Mouse (Mus musculus): ENCODE results near the gene Tsc22d3. TPM values are rescaled to one million over a fixed set of nuclear protein-coding genes. Genes with fewer than 3 reads are reported as not detected.

Tsc22d3 gene
- 10 to 100 TPM; 78.5 to 97.3 TPM for total RNA-seq (2021)
- long read RNA-seq, experiment 1, transcript Tsc22d3-201 (3 exons, 1,974 nt): major isoform, 183 of 282 reads
- long read RNA-seq, experiment 1, transcript Tsc22d3-202 (3 exons, 1,790 nt): minor isoform, 66 of 282 reads
- long read RNA-seq, experiment 1, partial matches to known transcripts: 11 of 282 reads
- long read RNA-seq, experiment 1, other reads (novel, unspliced or antisense): 17 of 282 reads
- long read RNA-seq, experiment 2, transcript Tsc22d3-201 (3 exons, 1,974 nt): minor isoform, 42 of 112 reads
- long read RNA-seq, experiment 2, transcript Tsc22d3-202 (3 exons, 1,790 nt): major isoform, 49 of 112 reads
- long read RNA-seq, experiment 2, partial matches to known transcripts: 1 of 112 reads
- long read RNA-seq, experiment 2, other reads (novel, unspliced or antisense): 20 of 112 reads

DNA sequence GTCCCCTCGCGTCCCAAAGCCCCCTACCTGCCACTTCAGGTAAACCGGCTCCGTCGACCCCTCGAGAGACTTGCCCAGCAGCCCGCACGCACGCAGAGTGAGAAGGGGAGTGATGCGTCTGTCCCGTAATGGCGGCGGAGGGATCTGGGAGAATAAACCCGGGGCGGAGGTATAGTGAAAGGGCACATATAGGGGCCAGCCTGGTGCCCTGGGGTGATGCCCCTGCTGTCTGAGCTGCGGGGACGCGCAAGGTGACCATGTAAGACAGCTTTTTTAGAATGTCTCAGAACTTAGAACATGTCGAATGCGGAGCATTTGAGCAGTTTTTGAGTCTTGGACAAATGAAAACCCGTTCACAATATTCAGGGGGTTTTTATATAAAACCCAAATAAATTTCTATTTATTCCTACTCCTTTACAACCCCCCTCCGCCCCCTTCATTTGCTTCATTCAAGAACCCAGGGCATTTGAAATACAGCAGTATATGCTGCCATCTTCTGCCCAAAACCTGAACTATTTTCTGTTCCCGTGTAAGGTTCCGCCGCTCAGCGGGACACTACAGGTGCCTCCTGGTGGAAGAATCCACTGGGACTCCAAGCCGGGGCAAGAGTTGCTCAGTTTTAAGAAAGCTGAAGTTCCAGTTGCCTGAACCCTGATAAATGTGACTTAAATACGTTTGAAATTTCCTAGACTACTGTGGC, at the start of gene Tsc22d3:
Gene Tsc22d3, minus strand, starts transcription at position 250 of the 700 bp plus-strand sequence.
- peak; percentile 42 to 56 for DNase-seq (ENCODE audit: low spot score in 2 of 2)

DNA sequence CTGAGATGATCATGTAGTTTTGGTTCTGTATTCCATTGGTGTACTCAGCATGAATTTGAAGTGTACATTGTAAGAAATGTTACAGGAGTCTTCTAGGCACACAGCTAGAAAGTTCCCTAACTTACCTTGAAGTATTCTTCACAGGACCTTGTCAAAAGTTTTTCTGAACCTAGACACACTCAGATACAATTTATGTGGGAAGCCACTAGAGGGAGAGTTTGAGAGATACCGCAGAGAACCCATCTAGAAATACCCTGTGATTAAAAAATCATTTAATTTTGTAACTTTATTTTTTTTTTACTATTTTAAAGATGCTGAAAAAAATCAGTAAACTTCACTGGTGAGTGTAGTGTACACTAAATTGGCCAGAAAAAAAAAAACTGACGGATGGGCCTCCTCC, 39.1 kb upstream of the Tsc22d3 start:
- no peak for DNase-seq (ENCODE audit: low spot score in 2 of 2)

DNA sequence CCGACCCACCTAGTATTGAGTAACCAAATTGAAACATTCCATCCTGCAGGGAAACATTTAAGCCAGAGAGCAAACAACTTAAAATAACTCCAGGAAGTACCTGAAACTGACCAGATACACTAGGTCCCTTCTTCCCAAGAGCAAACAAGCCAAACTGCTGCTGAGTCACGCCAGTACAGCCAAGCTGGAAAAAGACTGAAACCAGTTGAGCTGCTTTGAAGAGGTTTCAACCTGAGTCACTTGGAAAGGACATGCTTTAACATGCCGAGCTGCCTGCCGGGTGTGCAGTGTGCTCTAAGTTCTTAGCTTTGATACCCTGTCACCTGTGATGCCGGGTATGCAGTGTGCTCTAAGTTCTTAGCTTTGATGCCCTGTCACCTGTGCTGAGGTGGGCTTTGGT, 37.6 kb upstream of the Tsc22d3 start:
- DNase-seq (ENCODE audit: low spot score in 2 of 2): no peak

DNA sequence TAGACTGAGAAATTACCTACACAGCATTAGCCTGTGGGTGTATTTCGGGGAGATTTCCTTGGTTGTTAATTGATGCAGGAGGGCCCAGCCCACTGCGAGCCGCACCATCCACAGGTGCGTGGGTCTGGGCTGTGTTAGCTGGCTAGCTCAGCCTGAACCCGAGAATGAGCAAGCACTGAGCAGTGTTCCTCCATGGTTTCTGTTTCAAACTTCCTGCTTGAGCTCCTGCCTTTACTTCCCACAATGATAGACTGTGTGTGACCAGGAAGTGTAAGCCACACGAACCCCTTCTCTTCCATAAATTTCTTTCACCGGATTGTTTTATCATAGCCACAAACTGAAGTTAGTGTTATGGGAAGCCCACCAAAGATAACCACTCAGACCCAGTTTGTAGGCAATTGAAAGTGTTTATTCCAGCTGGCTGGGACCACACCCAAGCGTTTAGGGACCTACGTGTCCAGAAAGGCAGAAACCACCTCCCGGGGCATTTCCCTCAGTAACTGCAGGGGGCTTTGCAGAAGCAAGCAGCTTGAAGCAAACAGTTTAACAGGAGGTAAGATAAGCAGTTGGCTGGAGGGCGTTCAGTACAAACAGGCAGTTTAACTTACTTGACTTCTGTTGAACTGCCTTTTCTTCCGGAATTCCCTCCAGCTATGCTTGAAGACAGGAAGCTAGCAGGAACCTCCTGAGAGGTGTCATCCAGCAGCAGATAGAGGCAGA, 24.6 kb upstream of the Tsc22d3 start:
- no peak for DNase-seq (ENCODE audit: low spot score in 2 of 2)

DNA sequence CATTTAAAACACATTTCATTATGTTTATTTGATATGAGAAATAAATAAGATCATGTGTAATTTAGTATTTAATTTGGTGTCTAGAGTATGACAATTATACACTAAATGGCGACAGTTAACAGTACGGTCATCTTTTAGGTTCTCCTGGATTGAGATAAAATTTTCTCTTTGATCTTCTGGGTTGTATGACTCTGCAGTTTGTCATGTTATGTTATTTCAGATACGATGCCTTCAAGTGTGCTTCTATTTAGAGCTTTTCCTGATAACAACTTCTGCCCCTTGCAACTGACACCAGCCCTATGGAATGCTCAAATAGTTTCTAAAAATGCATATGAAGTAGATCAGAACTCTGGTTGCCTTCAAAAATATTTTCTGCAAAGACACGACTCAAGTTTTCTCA, 9.5 kb upstream of the Tsc22d3 start:
- no peak for DNase-seq (ENCODE audit: low spot score in 2 of 2)

DNA sequence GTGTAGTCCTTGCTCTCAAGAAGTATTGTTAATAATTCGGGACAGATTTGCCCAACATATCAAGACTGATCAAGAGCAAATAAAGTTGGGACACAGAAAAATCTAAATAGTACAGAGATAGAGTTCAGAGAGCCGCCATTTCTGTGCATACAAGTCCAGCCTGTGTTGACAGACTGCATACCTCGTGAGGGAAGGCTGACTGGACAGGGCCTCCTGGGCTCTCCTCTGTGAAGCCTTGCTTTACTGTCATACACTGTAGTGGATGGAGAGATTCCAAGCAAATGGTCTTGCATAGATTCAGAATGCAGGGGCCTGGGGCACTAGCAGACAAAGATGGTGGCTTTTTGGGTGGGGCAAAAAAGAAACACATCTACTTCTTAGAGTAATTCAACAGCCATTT, 1.4 kb upstream of the Tsc22d3 start:
- DNase-seq (ENCODE audit: low spot score in 2 of 2): no peak

DNA sequence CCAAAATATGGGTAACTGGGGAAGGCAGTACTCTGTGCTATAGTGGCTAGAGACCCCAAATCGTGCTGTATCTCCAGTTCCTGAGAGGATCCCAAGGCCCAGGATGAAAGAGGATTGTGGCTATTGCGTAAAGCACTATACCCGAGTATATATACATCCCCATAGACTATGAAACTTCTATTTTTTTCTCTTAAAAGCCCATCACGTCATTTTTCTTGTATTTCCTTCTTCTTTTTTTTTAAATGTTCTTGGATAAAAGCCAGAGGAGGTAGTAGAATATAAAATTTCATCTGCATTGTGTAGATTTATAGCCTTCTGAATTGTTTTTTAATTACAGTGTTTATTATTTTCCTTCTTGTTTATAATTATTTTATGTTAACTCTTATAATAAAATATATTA, 852 bp upstream of the Tsc22d3 start:
- DNase-seq (ENCODE audit: low spot score in 2 of 2): no peak

DNA sequence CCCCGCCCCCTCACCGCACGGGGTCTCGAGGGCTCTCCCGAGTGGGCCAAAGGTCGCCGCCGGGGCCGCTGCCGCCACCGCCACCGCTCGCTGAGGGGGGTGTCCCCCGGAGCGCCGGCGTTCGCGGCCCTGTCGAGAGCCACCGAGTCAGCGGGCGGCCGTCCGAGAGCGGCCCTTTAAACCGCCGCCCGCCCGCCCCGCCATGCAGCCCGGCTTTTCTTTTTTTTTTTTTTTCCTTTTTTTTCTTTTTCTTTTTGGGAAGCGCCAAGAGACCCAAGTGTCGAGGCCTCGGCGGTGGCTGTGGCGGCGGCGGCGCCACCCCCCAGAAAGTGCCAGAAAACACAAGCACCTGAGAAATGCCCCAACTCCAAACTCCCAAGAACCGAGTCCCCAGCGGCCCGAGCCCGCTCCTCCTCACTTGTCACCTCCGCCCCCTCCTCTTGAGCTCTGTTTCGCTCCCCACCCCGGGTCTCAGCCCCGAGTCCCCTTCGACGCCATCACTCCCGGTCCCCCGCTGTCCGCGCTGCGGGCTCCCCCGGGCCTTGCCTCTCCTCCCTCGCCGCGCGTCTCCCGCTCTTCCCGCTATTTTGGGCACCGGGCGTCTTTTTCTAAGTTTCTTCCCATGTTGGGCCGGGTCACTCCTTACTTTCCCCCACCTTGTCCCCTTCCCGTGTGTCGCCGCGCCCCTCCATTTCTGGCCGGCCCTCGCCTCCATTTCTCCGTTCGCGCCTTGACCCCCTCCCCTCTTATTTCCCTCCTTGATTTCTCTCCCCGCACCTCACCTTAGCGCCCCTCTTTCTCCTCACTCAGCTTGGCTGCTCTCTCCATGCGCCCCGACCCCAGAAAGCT, 674 bp downstream of the Tsc22d3 start:
- DNase-seq (ENCODE audit: low spot score in 2 of 2): no peak

DNA sequence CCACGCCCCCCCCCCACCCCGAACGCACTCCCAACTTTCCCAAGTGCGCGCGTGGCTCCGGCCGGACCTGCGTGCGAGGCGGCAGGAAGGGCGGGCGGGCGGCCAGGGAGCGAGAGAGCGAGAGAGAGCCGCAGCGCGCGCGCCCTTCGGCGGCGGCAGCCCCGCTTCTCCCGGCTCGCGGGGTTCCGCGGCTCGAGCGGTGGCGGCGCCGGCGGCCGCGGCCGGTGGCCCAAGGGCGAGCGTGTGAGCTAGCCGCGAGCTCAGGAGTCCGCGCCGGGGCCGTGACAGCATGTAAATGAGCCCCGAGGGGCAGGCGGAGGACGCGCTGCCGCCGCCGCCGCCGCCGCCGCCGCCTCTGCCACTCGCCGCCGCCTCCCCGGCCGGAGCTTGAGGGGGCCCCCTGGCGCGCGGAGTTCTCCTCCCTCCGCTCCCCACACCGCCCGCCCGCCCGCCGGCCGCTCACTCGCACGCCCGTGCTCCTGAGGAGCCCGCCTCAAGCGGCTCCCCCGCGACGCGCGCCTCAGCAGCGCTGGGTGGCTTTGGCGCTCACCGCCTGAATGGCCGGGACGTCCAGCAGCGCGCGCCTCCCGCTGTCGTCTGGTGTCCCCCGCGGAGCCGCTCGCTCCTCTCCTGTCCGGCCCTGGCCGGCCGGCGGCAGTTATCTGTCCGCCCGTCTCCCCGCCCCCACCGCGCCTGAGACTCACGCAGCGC, 1.5 kb downstream of the Tsc22d3 start:
- DNase-seq (ENCODE audit: low spot score in 2 of 2): peak; percentile 12 to 16

DNA sequence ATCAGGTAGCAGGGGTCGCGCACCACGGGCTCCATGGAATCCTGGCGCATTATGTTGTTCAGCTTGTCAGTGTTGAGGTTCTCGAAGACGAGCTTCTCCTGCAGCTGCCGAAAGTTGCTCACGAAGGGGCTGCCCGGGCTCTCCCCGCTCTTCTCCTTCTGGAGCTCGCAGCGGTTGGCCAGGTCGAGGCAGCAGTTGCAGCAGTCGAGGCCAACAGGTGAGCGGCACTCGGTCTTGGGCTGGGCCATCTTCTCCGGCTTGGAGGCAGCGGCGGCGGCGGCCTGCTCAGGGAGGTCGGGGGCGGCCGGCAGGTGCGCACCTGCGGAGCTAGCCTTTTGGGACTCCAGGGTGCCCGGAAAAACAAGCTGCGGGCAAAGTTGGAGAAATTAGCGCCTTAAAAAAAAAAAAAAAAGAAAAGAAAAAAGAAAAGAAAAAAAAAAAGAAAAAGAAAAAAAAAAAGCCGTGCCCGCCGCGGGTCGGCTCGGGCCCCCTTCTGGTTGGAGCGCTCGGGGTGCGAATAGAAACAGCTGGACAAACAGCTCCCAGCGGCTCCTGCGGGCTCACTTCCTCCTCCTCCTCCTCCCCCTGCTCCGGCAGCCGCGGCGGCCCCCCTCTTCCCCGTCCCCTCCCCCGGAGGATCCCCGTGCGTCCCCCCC, 2.1 kb downstream of the Tsc22d3 start:
- DNase-seq (ENCODE audit: low spot score in 2 of 2): no peak

DNA sequence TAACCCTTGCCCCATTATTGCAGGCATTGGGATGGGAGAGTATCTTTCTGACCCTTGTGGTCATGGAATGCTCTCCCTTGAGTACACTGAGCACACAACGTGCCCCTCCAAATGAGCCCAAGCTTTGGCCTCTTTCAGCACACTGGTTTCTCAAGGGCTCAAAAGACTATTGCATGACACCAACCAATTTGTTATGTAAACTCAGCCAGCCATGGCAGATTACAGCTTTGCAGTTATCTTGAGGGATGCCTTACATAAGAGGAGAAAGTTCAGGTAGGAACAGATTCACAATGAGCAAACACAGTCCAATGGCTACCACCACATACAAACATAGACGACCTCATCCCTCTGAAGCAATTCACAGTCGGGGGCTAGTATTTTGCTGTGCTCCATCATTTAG, 9.3 kb downstream of the Tsc22d3 start:
- no peak for DNase-seq (ENCODE audit: low spot score in 2 of 2)

DNA sequence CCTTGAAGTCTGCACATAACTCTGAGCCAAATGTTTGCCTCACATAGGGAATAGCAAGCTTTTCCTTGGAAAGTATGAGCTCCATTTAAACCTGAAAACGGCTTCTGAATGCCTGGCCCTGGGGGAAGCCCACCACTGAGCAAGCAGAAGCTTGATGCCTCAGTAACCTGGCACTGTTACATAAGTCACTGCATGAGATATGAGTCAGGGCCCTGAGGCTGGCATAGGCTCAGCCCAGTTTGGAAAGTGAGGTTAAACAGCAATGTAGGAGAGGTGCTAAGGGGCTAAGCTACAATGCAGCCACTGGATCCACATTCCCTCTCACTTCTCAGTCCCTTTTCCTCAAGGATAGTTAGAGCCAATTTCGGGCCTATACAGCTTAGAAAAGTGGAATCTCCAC, 10.3 kb downstream of the Tsc22d3 start:
- DNase-seq (ENCODE audit: low spot score in 2 of 2): no peak

DNA sequence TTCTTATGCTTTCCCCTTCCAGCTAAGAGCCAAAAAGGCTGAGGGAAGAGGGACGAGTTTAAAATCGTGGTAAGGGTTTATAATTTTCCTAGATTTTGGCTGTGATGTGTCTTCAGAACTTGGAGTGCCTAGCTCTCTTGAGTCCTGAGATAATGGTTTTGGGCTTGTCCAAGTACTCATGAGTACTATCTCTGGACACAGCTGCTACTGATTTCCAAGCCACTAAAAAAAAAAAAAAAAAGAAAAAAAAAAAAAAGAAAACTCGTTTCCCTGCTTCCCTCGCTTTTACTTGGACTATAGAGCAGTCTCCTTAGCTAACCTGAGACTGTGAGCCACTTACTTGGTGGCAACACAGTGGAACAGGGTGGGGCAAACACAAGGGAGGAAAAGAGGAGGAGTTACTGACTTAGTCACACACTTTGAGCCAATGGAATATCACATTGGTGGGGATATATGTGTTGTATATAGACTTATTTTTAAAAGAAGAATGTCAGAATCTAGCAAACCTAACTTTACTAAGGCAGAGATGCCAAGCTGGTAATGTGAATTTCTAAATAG, 11.2 kb downstream of the Tsc22d3 start:
- DNase-seq (ENCODE audit: low spot score in 2 of 2): no peak

DNA sequence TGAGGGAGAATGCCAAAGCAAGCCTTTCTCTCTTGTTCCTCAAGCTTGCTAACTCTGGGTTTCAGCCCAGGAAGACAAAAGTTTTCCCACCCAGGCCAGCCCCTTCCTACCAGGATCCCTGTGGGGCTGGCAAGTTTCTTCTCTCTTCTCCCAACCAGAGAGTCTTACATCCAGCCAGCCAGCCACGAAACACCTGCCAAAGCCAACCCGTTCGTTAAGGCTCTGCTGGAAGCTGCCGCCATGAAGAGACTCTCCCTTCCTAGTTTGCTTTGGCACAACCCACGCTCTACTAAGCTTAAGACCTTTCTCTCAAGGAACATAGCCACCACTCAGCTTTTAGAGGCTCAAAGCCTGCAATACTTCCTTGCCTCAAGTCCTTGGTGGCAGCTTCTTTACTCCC, 11.9 kb downstream of the Tsc22d3 start:
- DNase-seq (ENCODE audit: low spot score in 2 of 2): no peak

DNA sequence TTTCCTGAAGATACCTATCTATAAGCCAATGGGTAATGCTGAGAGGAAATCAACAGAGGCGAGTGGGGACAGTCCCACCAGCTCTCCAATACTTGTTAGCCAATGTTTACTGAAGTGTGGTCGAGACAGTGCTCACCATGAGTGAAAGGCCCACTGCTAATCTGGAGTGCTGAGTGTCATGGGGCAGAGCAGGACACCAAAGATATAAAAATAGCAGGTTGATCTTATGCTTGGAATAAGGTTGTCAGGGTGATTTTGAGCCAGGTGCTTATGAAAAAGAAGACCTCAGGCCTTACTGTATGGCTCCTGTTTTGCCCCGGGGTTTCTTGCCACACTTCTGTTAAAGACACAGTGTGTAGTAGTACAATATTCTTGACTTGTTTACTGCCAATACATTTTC, 20.0 kb downstream of the Tsc22d3 start:
- DNase-seq (ENCODE audit: low spot score in 2 of 2): no peak

DNA sequence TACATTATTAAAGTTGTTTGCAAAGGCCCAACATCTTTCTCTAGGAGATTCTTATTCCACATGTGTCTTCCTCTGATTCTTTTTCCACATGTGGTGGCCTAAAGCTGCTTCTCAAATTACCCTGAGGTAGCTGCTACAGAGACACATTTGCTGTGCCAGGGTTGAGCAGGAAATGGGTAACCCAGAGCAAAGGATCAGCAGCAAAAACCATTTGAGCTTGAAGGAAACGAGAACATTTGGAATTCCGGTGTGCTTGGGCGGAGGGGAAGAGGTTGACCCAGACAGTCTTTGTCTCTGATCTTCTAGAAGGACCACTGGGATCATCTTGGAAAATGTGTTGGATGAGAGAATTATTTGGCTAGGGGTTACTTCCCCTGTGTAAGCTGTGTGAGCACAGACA, 24.8 kb downstream of the Tsc22d3 start:
- no peak for DNase-seq (ENCODE audit: low spot score in 2 of 2)

DNA sequence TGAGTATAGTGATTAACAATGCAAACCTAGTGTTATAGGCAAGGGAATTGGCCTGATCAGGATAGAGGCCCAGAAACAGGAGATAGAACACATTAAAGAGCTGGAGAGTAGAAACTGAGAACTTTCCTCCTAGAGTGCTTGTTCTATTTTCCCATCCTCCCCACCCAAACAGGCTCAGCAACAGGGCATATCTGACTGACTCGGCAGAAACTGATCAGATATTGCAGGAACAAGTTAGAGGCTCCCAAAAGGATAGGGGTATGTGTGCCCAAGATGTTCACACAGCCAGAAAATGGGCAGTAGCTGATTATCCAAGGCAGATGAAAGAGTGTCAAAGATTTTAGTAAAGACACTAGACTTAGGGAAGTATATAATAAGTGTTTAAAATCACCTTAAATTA, 25.3 kb downstream of the Tsc22d3 start:
- no peak for DNase-seq (ENCODE audit: low spot score in 2 of 2)

DNA sequence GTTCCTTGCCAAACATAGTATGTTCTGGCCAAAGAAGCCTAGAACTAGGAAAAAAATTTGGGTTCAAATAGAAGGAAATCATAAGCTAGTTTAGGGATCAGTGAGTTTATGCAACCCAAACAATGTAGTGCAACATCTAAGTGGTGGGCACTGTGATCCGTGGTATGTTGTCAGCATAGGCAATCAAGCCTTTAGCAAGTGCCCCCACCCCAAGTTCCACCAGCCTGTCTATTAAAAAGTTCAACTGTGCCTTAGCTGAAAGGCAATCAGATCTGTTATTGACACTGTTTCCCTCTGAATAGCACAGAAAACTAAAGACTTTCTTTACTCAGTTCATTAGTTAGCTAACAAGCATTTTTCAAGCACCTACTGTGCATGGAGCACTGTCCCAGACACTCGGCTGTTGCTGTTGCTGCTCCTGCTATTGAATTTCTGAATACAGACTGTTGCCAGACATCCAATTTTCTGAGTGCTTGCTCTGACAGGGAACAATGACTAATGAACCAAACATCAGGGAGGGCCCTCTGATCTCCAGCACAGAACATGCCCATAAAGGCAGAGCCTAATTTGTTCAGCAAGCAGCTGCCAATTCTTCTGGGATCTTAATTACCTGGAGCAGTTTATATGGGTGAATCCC, 27.6 kb downstream of the Tsc22d3 start:
- no peak for DNase-seq (ENCODE audit: low spot score in 2 of 2)

DNA sequence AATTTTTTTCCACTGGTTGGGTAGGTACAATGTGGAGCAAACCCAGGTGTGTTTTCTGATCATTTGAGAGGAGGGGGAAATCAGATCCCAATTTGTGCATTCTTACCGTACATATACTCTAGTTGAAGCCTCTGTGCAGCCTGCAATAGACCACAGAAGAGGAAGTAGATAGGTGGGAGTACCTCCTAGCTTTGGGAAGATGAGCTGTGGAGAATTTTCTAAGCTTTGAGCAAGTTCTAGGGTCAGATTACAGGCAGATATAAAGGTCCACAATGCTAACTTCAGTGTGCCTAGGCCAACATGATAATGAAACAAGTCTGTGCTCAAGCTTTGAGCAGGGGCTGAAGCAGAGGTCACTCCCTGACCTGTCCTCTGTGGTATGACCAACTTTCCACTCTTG, 30.9 kb downstream of the Tsc22d3 start:
- DNase-seq (ENCODE audit: low spot score in 2 of 2): no peak
